Mouse (Mus musculus): Measurements from ENCODE around the gene Nat8f1.
"Not testable (repeated sequence)": the region's sequence is repeated elsewhere in the genome, so short reads cannot be mapped to it uniquely, and the experiment has no call there.

Gene Nat8f1

DNA sequence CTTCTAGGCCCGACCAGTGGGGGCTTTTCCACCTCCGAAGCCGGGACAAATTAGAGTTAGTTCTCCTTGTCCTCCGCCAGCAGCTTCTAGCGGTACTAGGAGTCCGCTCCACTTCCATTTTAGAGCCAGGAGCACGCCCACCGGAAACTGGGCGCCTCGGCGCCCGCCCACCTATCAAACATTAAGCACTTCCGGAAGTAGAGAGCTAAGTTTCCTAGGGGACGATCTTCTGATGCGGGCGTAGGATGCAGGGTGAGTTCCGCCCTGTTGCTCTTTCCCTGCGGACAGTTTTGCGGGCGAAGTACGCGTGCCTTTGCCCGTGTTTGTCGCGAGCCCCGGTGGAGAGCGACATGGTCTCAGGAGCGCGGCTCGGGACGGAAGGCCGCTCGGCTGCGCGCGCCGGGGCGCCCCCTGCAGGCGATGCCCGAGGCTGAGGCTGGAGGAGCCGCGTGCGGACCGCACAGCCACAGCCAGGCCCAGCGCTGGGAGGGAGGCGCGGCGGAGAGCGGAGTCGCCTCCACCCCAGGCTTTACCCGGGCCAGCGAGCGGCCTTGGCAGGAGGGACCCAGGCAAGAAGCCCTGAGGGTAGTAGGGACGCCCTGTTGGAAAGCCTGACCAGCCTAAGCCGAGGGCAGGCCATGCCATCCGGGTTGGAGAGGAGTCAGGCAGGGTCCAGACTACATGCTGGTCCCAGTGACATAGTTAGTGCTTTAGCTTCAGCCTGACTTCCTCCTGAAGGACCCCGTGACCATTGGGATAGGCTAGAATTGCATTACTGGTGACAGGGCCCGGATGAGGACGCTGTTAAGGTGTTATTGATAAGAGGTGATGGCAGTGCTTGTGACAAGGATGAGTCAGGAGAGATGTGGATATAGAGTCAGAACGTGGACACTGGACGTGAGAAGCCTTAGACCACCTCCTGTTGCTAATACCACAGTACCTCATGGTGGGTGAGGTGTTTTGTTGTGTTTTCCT lies at the start of gene Nat8f1:
Nat8f1 (minus strand) TSS at position 149 of the 975 bp plus-strand sequence.
- DNase-seq (ENCODE audit: extremely low read depth, insufficient read length, low spot score): peak; percentile 92

GRCm38 (mm10) chr6:85961101-85962091 lies 45.9 kb upstream of the Nat8f1 start, which contains the start of gene Dusp11:
TSS of gene Dusp11 (minus strand) at chr6:85961667.
- peak; percentile 93 for DNase-seq (ENCODE audit: extremely low read depth, insufficient read length, low spot score)

DNA sequence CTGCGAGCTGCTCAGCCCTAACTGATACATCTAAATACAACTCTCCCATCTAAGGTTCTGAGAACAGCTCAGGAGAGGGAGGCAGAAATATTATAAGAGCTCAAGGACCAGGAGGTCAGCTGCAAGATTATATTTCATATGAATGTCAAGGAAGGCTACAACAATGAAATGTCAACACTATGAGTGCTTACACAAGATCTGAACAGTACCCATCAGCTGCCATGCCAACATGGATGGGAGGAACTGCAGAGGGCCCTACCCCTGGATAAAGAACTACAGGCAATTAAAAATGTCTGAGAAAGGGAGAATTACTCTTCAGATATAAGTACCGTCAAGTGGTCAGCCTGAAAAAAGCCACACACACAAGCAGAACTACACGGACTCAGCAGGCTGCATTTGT lies 42.1 kb upstream of the Nat8f1 start:
- no peak for DNase-seq (ENCODE audit: extremely low read depth, insufficient read length, low spot score)

GRCm38 (mm10) chr6:85948549-85948948 lies 33.1 kb upstream of the Nat8f1 start:
- no peak for DNase-seq (ENCODE audit: extremely low read depth, insufficient read length, low spot score)

DNA sequence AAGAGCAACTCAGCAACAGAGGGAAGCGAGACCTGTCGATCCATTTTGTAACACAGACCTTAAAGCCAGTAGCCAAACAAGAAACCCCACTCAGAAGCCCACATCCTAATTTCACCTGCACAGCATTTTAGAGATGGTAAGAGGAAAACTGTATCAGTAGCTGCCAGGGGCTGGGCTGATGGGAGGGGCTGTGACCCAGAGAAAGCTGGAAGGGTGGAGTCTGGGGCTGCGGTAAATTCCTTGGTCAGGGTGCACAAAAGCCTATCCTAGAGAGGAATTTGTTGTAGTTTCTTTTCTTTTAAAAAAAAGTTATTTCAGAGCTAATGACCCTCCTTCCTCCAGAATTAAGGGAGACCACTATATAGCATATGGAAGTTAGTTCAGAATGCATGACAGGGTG lies 27.0 kb upstream of the Nat8f1 start:
- no peak for DNase-seq (ENCODE audit: extremely low read depth, insufficient read length, low spot score)

GRCm38 (mm10) chr6:85938701-85939100 lies 23.2 kb upstream of the Nat8f1 start:
- no peak for DNase-seq (ENCODE audit: extremely low read depth, insufficient read length, low spot score)

- DNase-seq (ENCODE audit: extremely low read depth, insufficient read length, low spot score): peak; percentile 88
Measured at GRCm38 (mm10) chr6:85936508-85937465, 21.3 kb upstream of the Nat8f1 start.

GRCm38 (mm10) chr6:85935646-85936045 lies 20.2 kb upstream of the Nat8f1 start:
- DNase-seq (ENCODE audit: extremely low read depth, insufficient read length, low spot score): no peak

DNA sequence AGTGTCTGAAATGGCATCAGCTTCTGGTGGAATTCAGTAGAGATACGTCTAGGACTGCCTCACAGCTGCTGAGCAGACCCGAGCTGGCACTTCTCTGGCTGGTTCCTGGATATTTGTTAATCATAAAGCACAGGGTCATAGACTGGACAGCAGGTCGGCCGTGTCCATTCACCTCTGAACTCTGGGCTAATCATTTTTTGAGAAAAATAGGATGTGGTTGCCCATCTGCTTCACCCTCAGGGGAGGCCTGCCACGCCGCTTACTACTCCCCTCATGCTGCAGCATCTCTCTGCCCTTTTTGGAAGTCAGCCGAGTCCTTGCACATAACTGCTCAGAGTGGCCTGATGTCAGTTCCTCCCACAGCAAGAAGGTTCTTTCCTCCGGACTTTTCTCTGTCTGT lies 18.6 kb upstream of the Nat8f1 start:
- DNase-seq (ENCODE audit: extremely low read depth, insufficient read length, low spot score): no peak

GRCm38 (mm10) chr6:85929312-85929711 lies 13.8 kb upstream of the Nat8f1 start:
- no peak for DNase-seq (ENCODE audit: extremely low read depth, insufficient read length, low spot score)

DNA sequence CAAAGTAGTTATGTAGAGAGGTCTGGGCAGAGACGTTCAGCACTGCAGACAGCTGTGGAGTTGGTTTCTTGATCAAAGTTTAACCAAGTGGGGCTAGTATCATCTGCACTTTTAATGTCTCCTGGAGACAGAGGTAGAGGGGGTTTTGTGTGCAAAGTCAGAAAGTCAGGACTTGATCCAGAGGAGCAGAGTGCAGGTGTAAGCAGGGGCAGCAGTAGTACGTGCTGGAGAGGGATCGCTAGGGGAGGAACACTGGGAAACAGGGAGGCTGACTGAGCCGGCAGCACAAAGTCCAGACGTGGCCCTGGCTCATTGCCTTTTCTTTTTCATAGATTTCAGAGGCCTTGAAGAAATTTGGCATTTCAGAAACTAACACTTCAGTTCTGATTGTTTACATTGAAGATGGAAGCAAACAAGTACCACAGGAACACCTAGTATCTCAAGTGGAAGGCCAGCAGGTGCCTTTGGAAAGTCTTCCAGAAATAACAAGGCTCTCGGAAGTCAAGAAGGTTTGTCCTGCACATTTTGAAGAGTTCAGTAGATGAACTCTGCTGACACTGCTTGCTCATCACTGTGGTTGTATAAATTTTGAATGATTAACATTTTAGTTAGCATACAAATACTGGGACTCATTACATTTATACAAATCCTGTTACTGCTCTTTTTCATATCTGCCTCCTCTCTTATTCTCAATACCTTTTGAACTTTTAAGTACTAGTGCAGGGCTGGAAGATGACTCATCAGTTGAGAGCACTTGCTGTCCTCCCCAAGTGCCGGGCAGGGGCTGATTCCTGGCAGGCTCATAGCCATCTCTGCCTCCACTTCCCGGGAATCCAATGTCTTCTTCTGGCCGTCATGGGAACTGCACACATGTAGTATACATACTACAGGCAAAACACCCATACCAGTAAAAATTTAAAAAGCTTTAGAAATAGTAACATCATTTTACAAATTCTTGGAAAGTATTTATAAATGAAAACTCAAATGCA lies 12.3 kb upstream of the Nat8f1 start:
- DNase-seq (ENCODE audit: extremely low read depth, insufficient read length, low spot score): no peak

DNA sequence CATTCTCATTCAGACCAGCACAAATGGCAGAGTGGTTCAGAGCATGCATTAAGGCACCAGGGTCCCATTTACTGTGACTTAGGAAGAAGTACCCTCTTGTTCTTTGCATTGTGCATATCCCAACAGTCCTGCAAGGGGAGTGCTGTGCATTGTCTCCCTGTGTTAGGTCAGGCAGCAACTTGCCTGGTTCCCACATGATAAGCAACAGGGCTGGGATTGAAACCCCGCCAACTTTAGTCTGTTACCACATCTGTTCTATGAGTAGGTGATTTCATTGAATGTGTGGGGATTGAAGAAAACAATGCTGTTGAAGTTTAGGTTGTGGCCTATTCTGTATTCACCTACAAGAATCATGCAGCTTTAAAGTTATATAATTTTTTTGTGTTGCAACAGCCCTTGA lies 11.2 kb upstream of the Nat8f1 start:
- no peak for DNase-seq (ENCODE audit: extremely low read depth, insufficient read length, low spot score)

DNA sequence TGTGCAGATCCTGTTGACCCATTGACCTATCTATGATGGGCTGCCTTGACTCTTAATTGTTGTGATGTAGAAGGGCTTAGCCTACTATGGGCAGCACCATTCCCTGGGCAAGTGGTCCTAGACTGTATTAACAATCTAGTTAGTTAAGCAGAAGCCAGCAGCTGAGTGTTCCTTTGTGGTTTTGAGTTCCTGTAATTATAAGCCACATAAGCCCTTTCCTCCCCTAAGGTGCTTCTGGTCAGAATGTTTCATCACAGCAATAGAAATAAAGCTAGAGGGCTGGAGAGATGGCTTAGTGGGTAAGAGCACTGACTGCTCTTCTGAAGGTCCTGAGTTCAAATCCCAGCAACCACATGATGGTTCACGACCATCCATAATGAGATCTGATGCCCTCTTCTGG lies 8.2 kb upstream of the Nat8f1 start:
- no peak for DNase-seq (ENCODE audit: extremely low read depth, insufficient read length, low spot score)

DNA sequence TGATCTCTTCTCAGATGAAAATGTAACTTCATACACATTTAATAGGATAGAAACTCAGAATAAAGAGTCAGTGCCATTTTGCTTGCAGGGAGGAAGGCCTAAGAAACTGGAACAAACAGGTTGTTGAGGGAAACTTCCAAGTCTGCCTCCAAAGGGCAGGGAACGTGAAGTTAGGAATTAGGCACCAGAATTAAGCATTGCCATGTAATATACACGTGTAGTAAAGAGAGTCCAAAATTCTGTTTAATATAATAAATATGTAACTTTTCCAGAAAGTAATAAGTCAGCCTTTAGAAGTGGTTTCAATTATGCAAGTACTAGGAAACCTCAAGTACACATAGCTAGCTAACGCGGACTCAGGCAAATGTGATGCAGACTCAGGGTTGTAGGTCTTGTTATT lies 3.9 kb upstream of the Nat8f1 start:
- no peak for DNase-seq (ENCODE audit: extremely low read depth, insufficient read length, low spot score)

GRCm38 (mm10) chr6:85918341-85918740 lies 2.9 kb upstream of the Nat8f1 start:
- DNase-seq (ENCODE audit: extremely low read depth, insufficient read length, low spot score): not testable (repeated sequence)

DNA sequence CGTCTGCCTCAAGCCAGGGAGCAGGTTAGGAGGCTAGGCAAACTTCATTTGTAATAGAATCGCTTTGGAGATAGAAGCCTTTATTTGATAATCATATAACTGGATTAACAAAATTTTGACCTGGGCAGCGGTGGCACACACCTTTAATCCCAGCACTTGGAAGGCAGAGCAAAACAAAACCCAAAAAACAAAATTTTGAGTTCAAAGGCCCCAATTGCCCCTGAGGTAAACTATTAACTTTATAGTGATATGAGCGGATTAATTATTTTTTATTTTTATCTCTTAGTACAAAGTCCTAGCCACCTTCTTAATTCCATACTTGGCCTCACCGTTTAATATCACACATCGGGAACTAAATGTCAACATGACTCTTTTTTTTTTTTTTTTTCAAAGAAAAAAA lies 1.1 kb upstream of the Nat8f1 start:
- no peak for DNase-seq (ENCODE audit: extremely low read depth, insufficient read length, low spot score)

GRCm38 (mm10) chr6:85915141-85915538 lies 347 bp downstream of the Nat8f1 start:
- no peak for DNase-seq (ENCODE audit: extremely low read depth, insufficient read length, low spot score)

DNA sequence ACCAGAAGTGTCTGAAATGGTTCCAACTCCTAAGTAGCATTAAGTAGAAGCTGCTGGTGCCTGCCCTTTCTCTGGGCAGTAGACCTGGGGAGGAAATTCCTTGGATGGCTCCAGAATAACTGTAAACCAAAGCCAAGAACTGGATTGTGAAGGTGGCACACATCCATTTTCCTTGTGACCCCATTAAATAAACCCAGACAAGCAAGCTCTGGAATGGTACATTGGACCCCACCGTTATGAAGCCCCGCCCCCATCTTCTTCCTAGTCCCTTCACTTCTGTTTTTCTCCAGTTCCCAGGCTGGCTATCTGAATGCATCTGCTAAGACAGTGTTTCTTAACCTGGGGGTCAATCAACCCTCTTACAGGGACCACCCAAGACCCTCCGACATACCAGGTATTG lies 3.9 kb downstream of the Nat8f1 start, which contains the start of gene Tprkb:
Tprkb (plus strand) TSS at position 279 of the 400 bp plus-strand sequence.
- DNase-seq (ENCODE audit: extremely low read depth, insufficient read length, low spot score): no peak

DNA sequence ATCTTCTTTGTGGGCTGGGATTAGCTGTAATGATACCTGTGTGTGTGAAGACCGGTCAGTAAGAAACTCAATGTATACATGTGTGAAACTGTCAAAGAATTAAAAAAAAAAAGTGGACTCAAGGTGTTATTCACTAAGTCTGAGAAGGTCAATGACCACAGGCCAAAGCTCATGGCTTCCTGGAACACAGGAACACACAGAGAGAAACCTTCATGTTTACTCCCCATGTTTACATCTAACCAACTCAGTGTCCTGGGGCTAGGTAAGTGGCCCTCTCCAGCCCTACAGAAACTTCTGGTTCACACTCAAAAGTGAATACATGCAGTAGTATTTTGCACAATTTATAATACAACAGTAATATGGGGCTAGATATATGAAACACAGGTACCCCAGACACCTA lies 5.8 kb downstream of the Nat8f1 start:
- no peak for DNase-seq (ENCODE audit: extremely low read depth, insufficient read length, low spot score)

Data from 3134 (cell line).